11 mouse cellular contexts compared by ENCODE assay signal in the genomic region with DNA sequence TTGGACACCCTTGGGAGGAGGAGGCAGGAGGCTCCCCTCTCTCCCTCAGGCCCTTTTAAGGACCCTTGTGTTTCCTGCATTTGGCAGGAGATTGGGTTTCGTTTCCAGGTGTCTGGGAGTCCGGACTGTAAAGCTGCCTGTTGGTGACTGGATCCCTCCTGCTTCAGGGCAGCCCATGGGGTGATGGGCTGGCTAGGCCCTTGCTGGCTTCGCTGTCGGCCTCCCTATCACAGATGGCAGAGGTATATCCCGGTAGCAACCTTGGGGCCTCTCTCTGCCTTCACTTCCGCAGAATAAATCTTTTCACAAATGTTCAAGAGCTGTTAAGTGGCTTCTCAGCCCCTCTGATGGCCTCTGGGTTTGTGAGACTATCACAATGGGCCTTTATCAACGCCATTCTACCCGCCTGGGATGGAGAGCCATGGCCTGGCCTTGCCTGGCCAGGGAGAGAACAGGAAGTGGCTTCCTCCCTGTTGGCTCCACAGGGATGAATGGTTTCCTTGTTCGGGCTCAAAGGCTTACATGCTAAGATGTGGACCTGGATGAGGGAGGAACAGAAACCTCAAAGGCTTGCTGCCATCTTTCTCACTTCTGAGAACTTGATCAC. TPM values are rescaled to one million over a fixed set of nuclear protein-coding genes. Genes with fewer than 3 reads are reported as not detected.
DNase-seq lines count a peak whose midpoint lies in the region; ATAC-seq and TF ChIP-seq lines count a peak whose summit lies in the region.
"Had no signal": no experiment of that assay in that cellular context is flagged by ENCODE, and none has a peak within 500 bp of the region (broad histone marks: within the 10 kb centered on the region; RNA-seq: fewer than 3 reads in every experiment).

No protein-coding gene starts in this region.

- H3K4me3 ChIP-seq in heart, postnatal 0 days (ENCODE audit: low read depth, low read length) = no peak overlapping the region
- H3K4me3 ChIP-seq in intestine, postnatal 0 days (ENCODE audit: low read depth, low read length) = no peak overlapping the region

- no peaks in the 10 kb centered on the region for H3K9me3 ChIP-seq in heart, postnatal 0 days (replicated peaks; ENCODE audit: control insufficient read depth, low read length)
- no peaks in the 10 kb centered on the region for H3K9me3 ChIP-seq in intestine, postnatal 0 days (ENCODE audit: control insufficient read depth)

- peak overlapping the region; percentile 12; the same call in 1 of the 2 replicates for H3K27ac ChIP-seq in heart, postnatal 0 days (ENCODE audit: low read depth)
- peak overlapping the region; percentile 28; the same call in 1 of the 2 replicates for H3K27ac ChIP-seq in intestine, postnatal 0 days (ENCODE audit: low read depth, low read length)

- H3K36me3 ChIP-seq in heart, postnatal 0 days (replicated peaks; ENCODE audit: control insufficient read depth, insufficient read depth, low read length) = peaks cover 43% of the 10 kb centered on the region
- H3K36me3 ChIP-seq in intestine, postnatal 0 days (ENCODE audit: control insufficient read depth, insufficient read depth) = peaks cover 46% of the 10 kb centered on the region

- H3K27me3 ChIP-seq in heart, postnatal 0 days (ENCODE audit: control insufficient read depth, insufficient read depth, low read length) = no peaks in the 10 kb centered on the region
- H3K27me3 ChIP-seq in intestine, postnatal 0 days (replicated peaks; ENCODE audit: control insufficient read depth, insufficient read depth, low read length) = no peaks in the 10 kb centered on the region

- no peak for TF ChIP-seq EP300 in heart, postnatal 0 days (IDR thresholded peaks at IDR 0.05; ENCODE audit: low read depth)

- H3K4me2 ChIP-seq in heart, postnatal 0 days (ENCODE audit: low read depth, low read length) = no peak overlapping the region
- no peak overlapping the region for H3K4me2 ChIP-seq in intestine, postnatal 0 days (replicated peaks; ENCODE audit: low read depth)

- DNase-seq in heart, postnatal 0 days (ENCODE audit: low spot score) = no peak
- DNase-seq in heart, adult 18-20 months = no peak
- DNase-seq in brain, adult 2 months (ENCODE audit: low read depth, low spot score) = peak; percentile 16
- DNase-seq in embryo, embryonic 11.5 days (ENCODE audit: low read depth, low spot score) = peak; percentile 27
- DNase-seq in cerebellum, adult 11-12 months = no peak
- no peak for DNase-seq in kidney, postnatal 36 days
- DNase-seq: gastrocnemius, postnatal 10 days; kidney, adult 9 months; right cerebral cortex, postnatal 14 days; thymus, adult 2 months had no signal

- 40% methylated on average over 9 of the region's 9 CpGs for WGBS in heart, postnatal 0 days
- WGBS in intestine, postnatal 0 days = 70% methylated on average over 9 of the region's 9 CpGs

- no peak for TF ChIP-seq CTCF in heart, postnatal 0 days (IDR thresholded peaks at IDR 0.05; ENCODE audit: low read depth)
- TF ChIP-seq CTCF in intestine, postnatal 0 days (IDR thresholded peaks at IDR 0.05; ENCODE audit: low read depth) = no peak

- no peak overlapping the region for H3K9ac ChIP-seq in heart, postnatal 0 days (replicated peaks; ENCODE audit: low read depth, low read length)
- no peak overlapping the region for H3K9ac ChIP-seq in intestine, postnatal 0 days (ENCODE audit: low read depth, low read length)

- no peaks in the 10 kb centered on the region for H3K4me1 ChIP-seq in heart, postnatal 0 days (ENCODE audit: control insufficient read depth, insufficient read depth)
- H3K4me1 ChIP-seq in intestine, postnatal 0 days (replicated peaks; ENCODE audit: control insufficient read depth, insufficient read depth, low read length) = no peaks in the 10 kb centered on the region

- no peak for ATAC-seq in heart, postnatal 0 days (ENCODE audit: insufficient read depth, low read depth)
- ATAC-seq in intestine, postnatal 0 days = no peak

RNA-seq across cellular contexts. Expression of gene Phb, which starts 15.3 kb away (rescaled TPM):
- total RNA-seq in heart, postnatal 0 days (2014; rRNA removed; ENCODE audit: low replicate concordance) = 349 and 446 TPM in 2 replicates
- polyA plus RNA-seq in heart, postnatal 0 days (2015; fragmentation: Nextera tagmentation; extraction: Ambion mirVana) = 432 and 435 TPM in 2 replicates
- total RNA-seq in heart, adult 18-20 months (2021) = 100 to 1,000 TPM; 428 to 436 TPM
- polyA plus RNA-seq in intestine, postnatal 0 days (2015; fragmentation: Nextera tagmentation; extraction: Ambion mirVana) = 133 and 147 TPM in 2 replicates

RNA-seq across cellular contexts. Expression of gene Zfp652, which starts 30.4 kb away (rescaled TPM):
- 13.6 and 20.7 TPM in 2 replicates for total RNA-seq in heart, postnatal 0 days (2014; rRNA removed; ENCODE audit: low replicate concordance)
- 8.9 and 9.9 TPM in 2 replicates for polyA plus RNA-seq in heart, postnatal 0 days (2015; fragmentation: Nextera tagmentation; extraction: Ambion mirVana)
- total RNA-seq in heart, adult 18-20 months (2021) = 10 to 100 TPM; 49.4 to 52.2 TPM
- polyA plus RNA-seq in intestine, postnatal 0 days (2015; fragmentation: Nextera tagmentation; extraction: Ambion mirVana) = 7.9 and 9.7 TPM in 2 replicates

RNA-seq across cellular contexts. Expression of gene B130006D01Rik, which starts 41.3 kb away (rescaled TPM):
- 0.57 TPM in 1 of 2 replicates, not detected in the other for total RNA-seq in heart, postnatal 0 days (2014; rRNA removed; ENCODE audit: low replicate concordance)
- polyA plus RNA-seq in heart, postnatal 0 days (2015; fragmentation: Nextera tagmentation; extraction: Ambion mirVana) = 0.23 and 0.45 TPM in 2 replicates
- total RNA-seq in heart, adult 18-20 months (2021) = under 1 TPM; 0.15 to 0.28 TPM
- polyA plus RNA-seq in intestine, postnatal 0 days (2015; fragmentation: Nextera tagmentation; extraction: Ambion mirVana) = 0.26 and 0.41 TPM in 2 replicates

Comparison
In these comparisons a context has a peak if more than half of its experiments do, and no peak if none do; other contexts are left out.
1. DNase-seq: peak in brain, adult 2 months (single experiment) and embryo, embryonic 11.5 days (single experiment); none in heart, postnatal 0 days (single experiment), heart, adult 18-20 months (0 of 2), cerebellum, adult 11-12 months (single experiment) and kidney, postnatal 36 days (0 of 2).